Mouse (Mus musculus): ENCODE measurements around the gene Sh3bp2.

The Sh3bp2 gene

DNA sequence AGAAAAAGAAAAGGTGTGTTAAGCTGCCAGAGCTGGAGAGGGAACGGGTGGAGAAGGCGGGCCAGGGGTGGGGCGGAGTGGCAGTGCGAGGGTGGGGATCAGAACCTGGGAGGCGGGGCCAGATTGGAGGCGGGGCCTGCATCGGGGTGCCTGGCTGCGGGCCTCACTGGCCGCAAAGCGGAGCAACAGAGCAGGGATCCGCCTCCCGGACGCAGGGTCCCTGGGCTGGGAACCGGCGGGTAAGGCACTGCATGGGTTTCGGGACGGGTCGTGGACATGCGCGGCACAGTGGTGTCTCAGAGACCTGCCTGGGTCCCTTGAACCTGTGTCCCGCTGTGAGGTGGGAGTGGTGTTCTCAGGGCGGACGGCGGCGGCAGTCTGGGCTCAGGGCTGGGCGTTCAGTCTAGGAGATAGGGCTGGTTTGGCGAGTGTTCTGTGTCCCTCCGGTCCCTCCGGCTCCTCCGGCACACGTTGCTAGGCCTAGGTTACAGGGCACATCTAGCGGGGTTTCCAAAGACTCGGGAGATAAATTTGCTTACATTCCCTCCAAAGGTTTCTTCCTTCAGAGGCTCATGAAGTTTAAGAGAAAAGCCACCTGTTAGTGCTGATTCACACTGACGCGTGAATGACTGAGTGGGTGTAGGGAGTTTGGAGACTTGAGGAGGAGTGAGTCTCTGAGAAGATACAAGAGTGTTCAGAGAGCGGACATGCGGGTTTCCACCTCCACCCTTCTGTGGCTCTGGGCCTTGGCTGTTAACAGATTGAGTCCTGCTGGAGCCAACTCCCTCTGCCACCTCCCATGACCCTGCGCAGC, at the start of gene Sh3bp2:
Gene Sh3bp2, plus strand, starts transcription at position 176 of the 814 bp plus-strand sequence.
- DNase-seq (ENCODE audit: low spot score in 2 of 2), result peak; percentile 97 to 98

DNA sequence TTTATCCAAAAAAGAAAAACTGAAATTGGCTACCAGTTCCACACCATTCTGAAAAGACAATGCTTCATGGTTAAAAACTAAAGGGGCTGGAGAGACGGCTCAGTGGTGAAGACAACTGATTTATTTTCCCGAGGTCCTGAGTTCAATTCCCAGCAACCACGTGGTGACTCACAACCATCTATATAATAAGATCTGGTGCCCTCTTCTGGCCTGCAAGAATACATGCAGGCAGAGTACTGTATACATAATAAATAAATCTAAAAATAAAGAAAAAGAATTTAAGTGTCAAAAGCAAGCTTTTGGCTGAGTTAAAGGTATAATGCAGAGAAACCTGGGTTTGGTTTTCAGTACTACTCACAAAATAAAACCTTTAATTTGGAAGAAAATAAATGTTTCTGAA, 44.7 kb upstream of the Sh3bp2 start:
- no peak for DNase-seq (ENCODE audit: low spot score in 2 of 2)

DNA sequence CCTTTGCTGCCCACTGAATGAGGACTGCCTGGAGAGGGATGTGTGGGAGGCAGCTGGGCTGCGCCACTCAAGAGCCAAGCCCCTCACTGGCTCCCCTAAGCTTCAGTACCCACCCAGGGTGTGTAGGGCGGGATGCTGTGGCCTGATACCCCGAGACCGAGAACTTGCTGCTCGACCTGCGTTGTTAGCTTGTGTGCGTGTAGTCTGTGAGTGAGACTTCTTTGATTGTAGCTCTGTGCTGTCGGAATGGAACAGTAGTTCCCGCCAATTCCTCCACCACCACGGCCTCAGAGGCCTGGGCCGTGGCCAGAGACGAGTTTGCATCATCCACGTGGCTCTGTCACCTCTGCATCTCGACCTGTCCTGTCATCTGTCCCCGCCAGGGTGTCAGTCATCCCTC, 39.9 kb upstream of the Sh3bp2 start:
- no peak for DNase-seq (ENCODE audit: low spot score in 2 of 2)

DNA sequence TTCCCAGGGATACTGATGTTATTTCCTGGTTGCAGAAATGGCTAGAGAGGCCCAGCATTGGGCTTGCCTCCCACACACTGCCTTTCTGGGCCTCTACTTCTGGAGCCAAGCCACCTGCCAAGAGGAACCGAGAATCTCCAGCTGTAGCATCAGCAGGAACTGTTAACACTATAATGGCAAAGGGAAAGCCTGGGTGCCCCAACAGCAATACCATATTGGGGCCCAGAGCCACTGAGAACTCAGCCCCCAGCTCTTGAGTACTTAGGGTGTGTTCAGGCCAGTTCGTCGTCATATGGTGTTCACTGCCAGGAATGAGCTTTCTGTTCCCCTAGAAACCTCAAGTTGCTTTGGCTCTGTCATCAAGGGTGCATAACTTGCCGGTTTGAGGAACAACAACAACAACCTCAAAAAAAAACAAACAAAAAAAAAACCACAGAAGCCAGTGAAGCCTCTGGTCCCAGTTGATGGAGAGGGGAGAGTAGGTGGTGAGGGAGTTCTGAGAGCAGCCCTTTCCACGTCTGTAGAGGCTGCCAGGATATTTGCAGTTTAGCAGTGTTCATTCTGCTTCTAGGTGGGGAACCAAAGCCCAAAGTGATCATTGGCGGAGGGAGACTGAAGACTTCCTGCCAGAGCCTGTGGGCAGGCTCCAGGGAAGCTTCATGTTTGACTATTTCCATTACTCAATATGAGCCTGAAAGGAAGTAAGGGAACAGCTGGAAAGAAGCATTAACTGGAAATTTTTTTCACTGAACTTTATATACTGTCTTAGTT, 38.1 kb upstream of the Sh3bp2 start:
- no peak for DNase-seq (ENCODE audit: low spot score in 2 of 2)

DNA sequence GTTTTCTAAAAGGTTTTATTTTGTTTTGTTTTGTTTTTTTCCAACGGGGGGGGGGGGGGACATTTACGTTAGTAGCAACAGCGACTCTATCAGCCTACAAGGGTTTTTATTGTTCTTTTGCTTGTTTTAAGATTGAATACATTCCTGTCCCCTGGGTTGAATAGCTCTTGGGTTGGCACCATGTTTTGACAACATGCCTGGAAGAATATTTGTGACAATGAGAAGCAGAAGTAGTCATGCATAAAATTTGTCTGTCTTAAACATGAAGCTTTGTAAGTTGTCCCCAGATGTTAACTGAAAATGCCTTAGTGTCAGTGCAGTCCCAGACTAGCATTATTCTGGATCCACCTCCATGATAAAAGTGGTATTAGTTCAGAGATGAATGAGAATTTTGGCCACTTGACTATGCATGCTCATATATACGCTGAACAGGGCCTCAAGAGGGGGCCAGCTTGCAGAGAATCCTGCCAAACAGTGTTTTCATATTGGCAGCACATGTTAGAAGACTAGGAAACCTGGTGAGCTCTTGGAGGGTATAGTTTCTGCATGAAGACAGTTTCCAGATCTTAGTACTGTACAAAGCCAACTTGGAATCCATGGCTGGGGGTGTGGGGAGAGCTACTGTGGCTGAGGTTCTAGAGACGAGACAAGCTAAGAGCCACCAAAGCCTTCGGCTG, 36.8 kb upstream of the Sh3bp2 start:
- no peak for DNase-seq (ENCODE audit: low spot score in 2 of 2)

DNA sequence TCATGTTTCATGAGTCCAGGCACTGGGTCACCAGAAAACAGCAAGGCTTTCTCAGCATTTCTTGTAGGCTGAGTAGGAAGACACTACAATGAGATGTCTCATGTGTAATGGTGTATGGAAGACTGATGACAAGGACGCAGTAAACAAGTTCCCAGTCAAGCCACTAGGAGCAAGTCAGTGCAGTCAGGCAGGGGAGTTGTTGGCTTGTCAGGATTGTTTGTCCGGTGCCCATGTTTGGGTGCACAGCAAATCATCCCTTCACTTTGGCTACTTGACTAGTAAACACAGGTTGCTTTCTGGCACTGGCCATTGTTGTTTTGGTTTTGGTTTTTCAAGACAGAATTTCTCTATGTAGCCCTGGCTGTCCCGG, 36.2 kb upstream of the Sh3bp2 start:
- no peak for DNase-seq (ENCODE audit: low spot score in 2 of 2)

DNA sequence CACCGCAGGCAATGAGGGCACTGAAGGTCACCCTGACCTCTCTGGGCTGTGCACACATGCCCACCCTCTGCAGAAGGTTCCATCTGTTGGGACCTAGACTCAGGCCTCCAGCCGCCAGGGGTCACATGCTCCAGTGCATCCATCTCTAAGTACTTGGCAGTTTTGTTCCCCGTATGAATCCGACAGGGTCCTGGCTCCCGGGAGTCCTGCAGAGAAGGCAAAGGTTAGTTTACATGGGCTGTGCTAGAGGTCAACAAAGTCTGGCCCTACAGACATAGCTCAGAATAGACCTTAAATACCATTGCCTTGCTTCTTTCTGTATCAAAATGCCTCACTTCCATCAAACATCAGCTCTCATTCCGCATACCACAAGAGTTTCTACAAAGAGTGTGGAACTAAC, 28.9 kb upstream of the Sh3bp2 start:
- no peak for DNase-seq (ENCODE audit: low spot score in 2 of 2)

DNA sequence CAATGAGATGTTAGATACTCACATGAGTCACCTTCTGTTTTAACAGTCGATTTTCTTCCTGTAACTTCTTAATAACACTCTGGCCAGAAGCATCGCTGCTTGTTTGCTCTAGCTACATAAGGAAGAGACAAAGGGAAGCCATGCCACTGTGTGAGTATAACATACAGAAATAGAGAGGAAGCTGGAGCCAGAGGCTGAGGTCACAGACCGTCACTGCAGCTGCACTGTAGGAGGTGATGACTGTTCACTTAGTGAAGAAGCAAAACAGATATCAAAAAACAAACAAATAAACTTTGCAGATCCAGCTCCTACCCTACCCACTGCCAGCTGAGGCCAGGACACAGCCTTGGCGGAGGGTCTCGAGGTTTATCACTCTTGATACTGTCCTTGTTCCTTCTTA, 24.8 kb upstream of the Sh3bp2 start:
- DNase-seq (ENCODE audit: low spot score in 2 of 2), result no peak

DNA sequence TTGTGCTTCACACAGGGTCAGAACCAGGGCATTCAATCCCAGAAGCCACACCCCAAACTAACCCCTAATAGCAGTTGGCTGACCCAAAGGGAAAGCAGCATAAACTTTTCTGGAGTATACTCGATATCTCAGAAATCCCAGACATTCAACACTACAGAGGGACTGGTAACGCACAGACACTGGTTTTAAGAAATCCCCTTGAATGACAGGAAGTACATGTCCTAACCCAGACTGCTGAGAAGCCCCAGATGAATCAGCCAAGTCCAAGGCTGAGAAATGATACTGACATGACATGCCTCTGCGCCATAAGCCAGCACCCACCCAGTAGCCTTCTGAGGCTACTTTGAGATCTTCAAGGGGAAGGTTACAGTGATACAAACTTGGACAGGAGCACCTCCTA, 24.1 kb upstream of the Sh3bp2 start:
- DNase-seq (ENCODE audit: low spot score in 2 of 2), result no peak

DNA sequence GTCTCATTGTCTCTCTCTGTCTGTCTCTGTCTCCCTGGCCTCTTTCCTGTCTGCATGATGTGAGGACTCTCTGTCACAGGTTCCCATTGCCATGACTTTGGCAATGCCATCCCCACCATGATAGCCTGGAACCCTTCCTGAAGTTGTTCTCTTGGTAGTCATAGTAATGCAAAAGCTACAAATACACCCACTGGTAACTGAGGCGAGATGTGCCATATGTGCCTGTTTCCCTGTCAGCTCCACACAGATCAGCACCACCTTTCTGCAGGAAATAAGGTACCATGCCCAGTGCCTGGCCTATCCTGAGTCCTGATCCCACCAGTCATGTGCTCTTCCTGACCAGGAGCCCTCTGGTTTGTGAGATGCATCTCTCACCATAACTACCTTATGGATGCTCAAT, 23.2 kb upstream of the Sh3bp2 start:
- no peak for DNase-seq (ENCODE audit: low spot score in 2 of 2)

DNA sequence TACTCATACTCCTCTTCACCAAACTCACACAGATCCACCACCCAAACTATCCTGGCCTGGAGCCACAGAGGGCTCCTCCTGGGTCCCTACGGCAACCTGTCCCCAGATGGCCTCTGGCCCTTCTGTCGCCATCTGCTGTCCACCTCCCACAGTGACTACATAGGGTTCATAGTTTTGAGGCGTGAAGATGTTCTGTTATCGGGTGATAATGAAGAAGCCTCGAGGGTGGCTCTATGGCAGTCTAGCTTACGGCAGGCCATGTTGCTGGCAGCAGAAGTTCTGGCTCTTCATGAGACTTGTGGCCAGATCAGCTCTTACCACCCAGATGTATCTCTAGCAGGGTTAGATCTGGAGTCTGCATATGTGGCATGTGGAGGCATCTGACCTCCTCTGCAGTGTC, 22.8 kb upstream of the Sh3bp2 start:
- no peak for DNase-seq (ENCODE audit: low spot score in 2 of 2)

DNA sequence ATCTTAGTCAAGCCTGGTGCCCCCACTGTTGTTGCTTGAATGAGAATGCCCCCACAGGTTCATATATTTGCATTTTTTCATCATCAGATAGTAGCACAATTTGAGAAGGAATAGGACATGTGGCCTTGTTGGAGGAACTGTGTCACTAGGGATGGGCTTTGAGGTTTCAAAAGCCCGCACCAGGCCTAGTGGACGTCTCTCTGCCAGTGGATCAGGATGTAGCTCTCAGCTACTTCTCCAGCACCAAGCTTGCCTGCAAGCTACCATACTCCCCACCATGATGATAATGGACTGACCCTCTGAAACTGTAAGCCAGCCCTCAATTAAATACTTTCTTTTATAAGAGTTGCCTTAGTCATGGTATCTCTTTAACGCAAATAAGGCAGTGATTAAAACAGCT, 13.2 kb upstream of the Sh3bp2 start:
- DNase-seq (ENCODE audit: low spot score in 2 of 2), result no peak

DNA sequence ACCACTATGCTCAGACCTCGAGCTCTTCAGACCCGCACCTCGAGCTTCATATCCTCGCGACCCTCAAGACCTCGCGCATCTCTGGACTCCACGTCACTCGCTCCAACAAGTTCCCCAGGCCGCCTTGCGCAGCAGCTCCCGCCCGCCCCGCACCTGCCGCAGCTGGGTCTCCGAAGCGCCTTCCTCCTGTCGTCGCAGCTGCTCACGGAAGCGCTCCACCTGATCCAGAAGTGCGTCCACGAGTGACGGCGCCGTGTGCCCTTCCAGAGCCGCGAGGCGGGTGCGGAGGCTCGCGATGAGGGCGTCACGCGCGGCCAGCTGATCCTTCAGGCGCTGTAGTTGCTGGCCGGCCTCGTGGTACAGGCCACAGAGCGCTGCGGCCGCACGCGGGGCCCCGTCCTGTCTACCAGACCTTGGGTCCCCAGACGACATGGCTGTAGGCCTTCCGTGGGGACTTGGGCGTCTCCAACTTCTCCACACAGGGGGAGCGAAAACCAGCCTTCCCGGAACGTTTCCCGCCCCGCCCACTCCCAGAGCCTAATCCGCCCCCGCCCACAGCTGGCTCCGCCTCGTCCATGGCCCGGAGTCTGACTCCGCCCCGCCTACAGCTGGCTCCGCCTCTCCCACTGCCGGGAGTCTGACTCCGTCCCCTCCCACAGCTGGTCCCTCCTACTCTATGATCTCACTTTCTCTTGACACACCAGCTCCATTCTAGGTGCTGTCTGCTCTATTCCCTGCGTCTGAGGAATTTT, 12.0 kb upstream of the Sh3bp2 start, which contains the start of gene Tnip2:
Gene Tnip2, minus strand, starts transcription at position 526 of the 752 bp plus-strand sequence.
- peak; percentile 96 for DNase-seq (ENCODE audit: low spot score in 2 of 2)

DNA sequence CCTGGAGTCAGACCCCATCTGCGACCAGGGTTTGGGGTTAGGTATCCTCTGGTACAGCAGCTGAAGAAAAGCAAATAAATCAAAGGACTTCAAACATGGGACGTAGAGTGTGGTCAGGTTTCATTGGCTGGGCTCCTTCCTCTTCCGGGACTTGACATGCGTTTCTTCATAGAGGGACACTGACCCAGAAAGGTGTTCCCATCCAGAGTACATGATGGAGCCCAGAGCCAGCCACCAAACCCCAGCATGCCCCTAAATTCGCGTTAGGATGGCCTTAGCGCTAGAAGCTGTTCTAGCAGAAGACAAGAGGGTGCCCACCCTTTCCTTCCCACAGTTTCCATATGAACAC, 11.4 kb upstream of the Sh3bp2 start:
- no peak for DNase-seq (ENCODE audit: low spot score in 2 of 2)

DNA sequence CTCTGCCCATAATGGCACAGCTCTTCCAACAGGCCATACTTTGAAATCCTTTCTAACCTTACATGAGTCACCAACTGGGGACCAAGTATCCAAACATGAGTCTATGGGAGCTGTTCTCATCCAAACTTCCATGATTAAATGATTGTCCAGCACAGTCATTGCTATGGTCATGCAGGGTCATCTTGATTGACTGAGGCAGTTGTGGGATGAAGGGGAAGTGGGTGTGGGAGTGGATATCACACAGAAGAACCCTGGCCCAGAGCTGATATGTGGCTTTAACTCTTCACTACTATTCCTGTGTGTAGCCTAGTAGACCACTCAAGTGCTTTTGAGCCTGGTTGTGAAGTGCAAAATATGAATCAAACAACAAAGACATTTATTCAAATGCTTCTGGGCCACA, 10.5 kb upstream of the Sh3bp2 start:
- no peak for DNase-seq (ENCODE audit: low spot score in 2 of 2)

DNA sequence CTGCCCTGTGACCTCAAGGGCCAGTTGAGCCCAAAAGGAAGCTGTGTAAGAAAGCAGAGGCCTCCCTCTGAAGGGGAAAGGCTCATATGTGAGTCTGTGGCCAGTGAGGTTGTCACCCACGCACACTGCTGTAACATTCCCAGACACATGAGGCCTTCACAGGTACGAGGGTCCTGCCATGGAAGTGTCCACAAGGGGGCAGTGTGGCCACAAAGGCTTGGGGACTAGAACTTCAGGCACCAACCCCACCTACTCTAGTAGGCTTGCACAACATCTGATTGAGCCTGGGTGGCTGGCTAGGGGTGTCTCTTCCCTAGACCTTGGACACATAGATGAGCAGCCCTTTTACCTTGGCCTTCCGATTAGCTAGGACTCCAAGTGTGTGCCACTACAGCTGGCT, 7.7 kb upstream of the Sh3bp2 start:
- peak; percentile 81 to 88 for DNase-seq (ENCODE audit: low spot score in 2 of 2)

DNA sequence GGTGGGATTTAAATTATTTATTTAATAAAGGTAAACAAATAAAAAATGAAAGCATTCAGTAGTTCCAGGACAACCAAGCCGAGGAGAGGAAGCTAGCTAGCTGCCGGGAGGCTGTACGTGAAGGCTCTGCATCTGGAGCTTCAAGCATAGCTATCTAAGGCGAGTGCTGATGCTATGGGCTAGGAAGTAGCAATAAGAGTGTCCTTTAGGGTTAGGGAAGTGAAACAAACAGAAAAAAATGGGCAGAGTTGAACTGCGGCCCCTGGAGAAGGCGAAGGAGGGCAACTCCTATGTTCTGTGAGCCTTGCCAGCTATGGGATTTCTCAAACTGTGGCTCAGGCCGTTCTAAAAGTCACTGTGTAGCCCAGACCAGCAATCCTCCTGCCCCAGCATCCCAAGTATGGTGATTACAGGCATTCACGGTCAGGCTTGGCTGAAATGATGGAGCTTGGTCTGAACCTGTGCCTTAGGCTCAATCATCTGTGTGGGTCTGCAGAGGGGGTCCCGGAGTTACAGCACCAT, 6.2 kb upstream of the Sh3bp2 start:
- DNase-seq (ENCODE audit: low spot score in 2 of 2), result peak; percentile 64 to 71

DNA sequence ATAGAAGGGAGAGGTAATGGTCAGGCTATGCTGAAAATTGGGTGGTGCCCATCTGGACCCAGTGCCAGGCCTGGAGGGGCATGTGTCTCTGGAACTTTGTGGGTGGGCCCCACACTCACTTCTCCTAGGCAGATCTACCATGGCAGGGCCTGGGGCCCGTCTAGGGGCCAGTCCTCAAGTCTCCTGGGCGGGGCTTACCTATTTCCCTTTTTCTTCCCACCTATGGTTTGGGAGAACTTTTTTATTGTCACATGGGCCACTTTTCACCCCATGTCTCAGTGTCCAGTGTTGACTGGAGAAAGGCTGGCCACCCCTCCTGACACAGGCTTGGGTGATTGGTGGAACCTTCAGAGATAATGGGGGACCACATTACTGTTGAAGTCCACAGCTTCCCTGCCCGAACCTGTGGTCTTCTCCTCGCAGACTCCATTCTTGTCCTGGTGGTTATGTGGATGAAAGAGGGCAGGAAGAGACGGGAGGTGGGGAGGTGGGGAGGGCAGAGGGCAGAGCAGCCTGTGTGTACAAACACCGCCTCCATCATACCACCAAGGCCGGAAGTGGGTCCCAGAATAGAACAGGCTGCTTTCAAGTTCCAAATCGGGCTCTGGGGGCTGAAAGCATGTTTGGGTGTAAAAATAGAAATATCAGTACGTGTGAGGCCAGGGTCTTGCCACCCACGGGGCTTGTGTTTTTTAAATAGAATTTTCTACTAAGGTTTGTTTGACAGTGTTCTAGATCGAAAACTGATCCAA, 5.0 kb upstream of the Sh3bp2 start:
- peak; percentile 85 to 87 for DNase-seq (ENCODE audit: low spot score in 2 of 2)

DNA sequence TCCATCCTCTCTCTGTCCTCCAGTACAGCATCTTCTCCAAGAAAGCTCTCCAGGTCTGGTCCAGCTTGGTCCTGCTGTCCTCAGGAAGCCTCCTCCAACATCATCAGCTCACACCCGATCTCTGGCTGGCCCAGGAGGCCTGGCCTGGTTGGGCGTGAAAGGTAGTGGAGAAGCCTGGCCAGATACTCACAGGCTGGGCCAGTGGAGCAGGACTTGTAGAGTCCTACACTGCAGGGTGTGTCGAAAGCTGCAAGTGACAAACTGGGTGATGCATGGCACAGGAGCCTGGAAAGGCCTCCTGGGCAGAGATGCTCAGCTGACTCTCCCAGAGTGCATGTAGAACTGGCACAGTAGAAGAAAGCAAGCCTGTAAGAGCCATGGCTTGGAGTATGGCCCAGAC, 4.3 kb upstream of the Sh3bp2 start:
- DNase-seq (ENCODE audit: low spot score in 2 of 2), result no peak

DNA sequence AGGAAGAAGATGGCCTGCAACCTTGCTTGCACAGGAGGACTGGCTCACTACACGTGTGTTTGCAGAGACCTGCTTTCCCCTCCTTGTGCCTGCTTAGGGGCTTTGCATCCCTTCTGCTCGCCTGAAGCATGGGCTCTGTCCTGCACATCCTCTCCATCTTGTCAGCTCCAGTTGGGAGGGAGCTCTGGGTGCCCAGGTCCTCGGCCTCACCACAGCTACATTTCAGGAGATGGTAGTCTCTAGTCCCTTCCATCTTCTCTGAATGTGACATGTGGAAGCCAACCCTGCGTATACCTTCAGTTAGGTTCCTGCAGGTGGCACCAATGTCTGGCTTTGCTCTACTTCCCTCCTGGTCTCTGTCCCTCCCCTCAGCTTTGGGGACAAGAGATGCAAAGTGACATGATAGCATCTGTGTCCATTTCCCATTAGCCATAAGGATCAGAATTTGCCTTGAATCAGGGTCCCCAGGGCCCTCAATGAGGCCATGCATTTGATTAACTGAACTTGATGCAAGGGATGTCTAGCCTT, 1.6 kb upstream of the Sh3bp2 start:
- DNase-seq (ENCODE audit: low spot score in 2 of 2), result peak; percentile 68 to 71

DNA sequence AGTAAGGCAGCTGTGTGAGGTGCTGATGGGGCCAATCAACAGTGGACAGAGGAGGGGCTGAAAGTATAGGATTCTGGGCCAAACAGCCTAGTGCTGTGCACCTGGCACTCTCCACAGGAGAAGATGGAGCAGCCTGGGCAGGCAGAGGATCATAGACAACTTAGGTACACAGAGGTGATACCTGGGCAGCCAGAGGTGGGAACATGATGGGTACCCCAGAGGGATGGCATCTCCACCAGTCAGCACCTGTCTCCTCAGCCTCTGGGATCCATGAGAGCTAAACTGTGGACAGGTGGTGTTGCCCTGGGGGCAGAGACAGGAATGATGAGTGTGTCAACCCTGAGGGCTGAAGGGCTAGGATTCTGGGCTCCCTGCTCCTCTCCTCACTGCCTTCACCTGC, 1.1 kb upstream of the Sh3bp2 start:
- no peak for DNase-seq (ENCODE audit: low spot score in 2 of 2)
